Mouse (Mus musculus) v-Abl transformed pro-B cells (cell line): ENCODE data around the gene Usp36.

ENCODE experiments used
- in situ Hi-C, 2 experiments: fragments of 400-800 bp; cut with MboI; formaldehyde crosslinking; loops; one replicate each; pipeline ENCODE4 v1.15.1; 2025; ENCODE audit not compliant: unreplicated experiment in 2 of 2

Usp36 gene

GRCm38 (mm10) chr11:118289999-118290889 is at the start of gene Usp36:
Gene Usp36 (minus strand): TSS chr11:118290244.
- in situ Hi-C loops = no loop called here

- in situ Hi-C loops = loop anchor here in 1 of 2 experiments (25.0 kb wide), 1 partner anchor 1600 kb away; no protein-coding TSS in a partner anchor
Observed at GRCm38 (mm10) chr11:118337491-118338168, 47.6 kb upstream of the Usp36 start.

- in situ Hi-C loops = loop anchor here in 1 of 2 experiments (25.0 kb wide), 1 partner anchor 1596 kb away; no protein-coding TSS in a partner anchor
Observed at GRCm38 (mm10) chr11:118333431-118333830, 43.4 kb upstream of the Usp36 start.

GRCm38 (mm10) chr11:118332376-118332775 is 42.3 kb upstream of the Usp36 start:
- in situ Hi-C loops = loop anchor here in 1 of 2 experiments (25.0 kb wide), 1 partner anchor 1595 kb away; no protein-coding TSS in a partner anchor

- in situ Hi-C loops = loop anchor here in 1 of 2 experiments (25.0 kb wide), 1 partner anchor 1593 kb away; no protein-coding TSS in a partner anchor
Observed at GRCm38 (mm10) chr11:118330777-118331176, 40.7 kb upstream of the Usp36 start.

- in situ Hi-C loops = loop anchor here in 1 of 2 experiments (25.0 kb wide), 1 partner anchor 1593 kb away; no protein-coding TSS in a partner anchor
Observed at GRCm38 (mm10) chr11:118330361-118330760, 40.3 kb upstream of the Usp36 start.

- in situ Hi-C loops = loop anchor here in 1 of 2 experiments (25.0 kb wide), 1 partner anchor 1592 kb away; no protein-coding TSS in a partner anchor
Observed at GRCm38 (mm10) chr11:118328947-118329346, 38.9 kb upstream of the Usp36 start.

GRCm38 (mm10) chr11:118328511-118328910 is 38.5 kb upstream of the Usp36 start:
- in situ Hi-C loops = loop anchor here in 1 of 2 experiments (25.0 kb wide), 1 partner anchor 1591 kb away; no protein-coding TSS in a partner anchor

GRCm38 (mm10) chr11:118326991-118327971 is 37.2 kb upstream of the Usp36 start:
- in situ Hi-C loops = loop anchor here in 1 of 2 experiments (25.0 kb wide), 1 partner anchor 1590 kb away; no protein-coding TSS in a partner anchor

GRCm38 (mm10) chr11:118326491-118326890 is 36.4 kb upstream of the Usp36 start:
- in situ Hi-C loops = loop anchor here in 1 of 2 experiments (25.0 kb wide), 1 partner anchor 1589 kb away; no protein-coding TSS in a partner anchor

GRCm38 (mm10) chr11:118324541-118324940 is 34.5 kb upstream of the Usp36 start:
- in situ Hi-C loops = loop anchor here in 1 of 2 experiments (25.0 kb wide), 1 partner anchor 937 kb away; no protein-coding TSS in a partner anchor

- in situ Hi-C loops = loop anchor here in 1 of 2 experiments (25.0 kb wide), 1 partner anchor 937 kb away; no protein-coding TSS in a partner anchor
Observed at GRCm38 (mm10) chr11:118323974-118324373, 33.9 kb upstream of the Usp36 start.

GRCm38 (mm10) chr11:118322647-118323046 is 32.6 kb upstream of the Usp36 start:
- in situ Hi-C loops = loop anchor here in 1 of 2 experiments (25.0 kb wide), 1 partner anchor 935 kb away; no protein-coding TSS in a partner anchor

GRCm38 (mm10) chr11:118321971-118322370 is 31.9 kb upstream of the Usp36 start:
- in situ Hi-C loops = loop anchor here in 1 of 2 experiments (25.0 kb wide), 1 partner anchor 935 kb away; no protein-coding TSS in a partner anchor

- in situ Hi-C loops = loop anchor here in 1 of 2 experiments (25.0 kb wide), 1 partner anchor 934 kb away; no protein-coding TSS in a partner anchor
Observed at GRCm38 (mm10) chr11:118321500-118321899, 31.5 kb upstream of the Usp36 start.

- in situ Hi-C loops = loop anchor here in 1 of 2 experiments (25.0 kb wide), 1 partner anchor 931 kb away; no protein-coding TSS in a partner anchor
Observed at GRCm38 (mm10) chr11:118318678-118319077, 28.6 kb upstream of the Usp36 start.

GRCm38 (mm10) chr11:118317129-118317528 is 27.1 kb upstream of the Usp36 start:
- in situ Hi-C loops = loop anchor here in 1 of 2 experiments (25.0 kb wide), 1 partner anchor 930 kb away; no protein-coding TSS in a partner anchor

GRCm38 (mm10) chr11:118316231-118316806 is 26.3 kb upstream of the Usp36 start:
- in situ Hi-C loops = loop anchor here in 1 of 2 experiments (25.0 kb wide), 1 partner anchor 929 kb away; no protein-coding TSS in a partner anchor
